7 mouse cellular contexts compared by ENCODE assay signal in the genomic region with DNA sequence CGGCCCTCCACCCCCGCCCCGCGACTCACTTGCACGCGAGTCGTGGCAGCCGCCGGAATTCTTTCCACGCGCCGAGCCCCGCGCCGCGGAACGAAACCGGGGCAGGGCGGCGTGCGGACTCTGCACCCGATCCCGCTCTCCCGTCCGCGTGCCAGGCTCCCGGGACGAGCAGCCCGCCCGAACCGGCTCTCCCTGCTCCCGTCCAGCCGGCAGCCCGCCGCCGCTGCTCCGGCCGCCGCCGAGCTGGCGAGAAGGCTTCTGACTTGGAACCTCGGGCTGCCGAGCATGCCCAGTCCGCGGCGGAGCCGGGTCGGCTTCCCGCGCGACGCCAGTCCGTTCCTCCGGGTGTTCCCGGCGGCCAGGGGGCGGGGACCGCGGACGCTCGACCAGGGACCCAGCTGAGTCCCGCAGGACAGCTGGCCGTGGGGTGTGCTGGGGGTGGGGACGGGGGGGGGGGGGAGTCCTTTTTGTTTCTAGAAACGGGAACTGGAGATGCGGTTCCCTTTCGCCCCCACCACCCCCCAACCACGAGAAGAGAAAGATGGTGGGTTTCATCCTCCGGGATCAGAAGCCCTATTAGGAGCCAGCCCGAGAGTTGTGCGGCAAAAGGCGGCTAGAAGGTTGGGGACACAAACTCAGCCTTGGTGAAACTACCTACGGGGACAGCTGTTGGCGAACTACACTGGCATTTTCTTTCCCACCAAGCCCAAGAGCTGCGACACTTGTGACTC. TPM values are rescaled to one million over a fixed set of nuclear protein-coding genes. Genes with fewer than 3 reads are reported as not detected.
A peak's percentile ranks its signal among the peaks of the same experiment; 100 is the strongest.
DNase-seq lines count a peak whose midpoint lies in the region; ATAC-seq and TF ChIP-seq lines count a peak whose summit lies in the region.

No protein-coding gene starts in this region.

- no peak for TF ChIP-seq CTCF in intestine, postnatal 0 days (IDR thresholded peaks at IDR 0.05; ENCODE audit: low read depth)

- peak; percentile 93 for DNase-seq in adrenal gland, adult 8-10 months
- DNase-seq in embryo, embryonic 11 days = peak; percentile 95
- peak; percentile 89 to 95 for DNase-seq in gastrocnemius, postnatal 4 days (ENCODE audit: low spot score in 2 of 2)
- peak; percentile 89 for DNase-seq in limb, embryonic 11.5 days (ENCODE audit: low spot score)
- peak; percentile 69 for DNase-seq in spleen, adult 12 weeks (ENCODE audit: low spot score)

- H3K9me3 ChIP-seq in intestine, postnatal 0 days (ENCODE audit: control insufficient read depth) = no peaks in the 10 kb centered on the region
- 0 out of 2 replicates have a peak, but pooled peaks cover 2% of the 10 kb centered on the region for H3K9me3 ChIP-seq in limb, embryonic 11.5 days (ENCODE audit: control insufficient read depth, low read length)
- H3K9me3 ChIP-seq in midbrain, embryonic 13.5 days = no peaks in the 10 kb centered on the region

- peak overlapping the region; percentile 97 for H3K4me2 ChIP-seq in intestine, postnatal 0 days (replicated peaks; ENCODE audit: low read depth)
- H3K4me2 ChIP-seq in limb, embryonic 11.5 days (ENCODE audit: low read depth, severe bottlenecking) = peak overlapping the region; percentile 98
- H3K4me2 ChIP-seq in midbrain, embryonic 13.5 days (replicated peaks) = peak overlapping the region; percentile 86

- H3K9ac ChIP-seq in intestine, postnatal 0 days (ENCODE audit: low read depth, low read length) = peak overlapping the region; percentile 70
- peak overlapping the region; percentile 85 for H3K9ac ChIP-seq in limb, embryonic 11.5 days (ENCODE audit: low read length)
- peak overlapping the region; percentile 90 for H3K9ac ChIP-seq in midbrain, embryonic 13.5 days (replicated peaks)

- ATAC-seq in intestine, postnatal 0 days = peak; percentile 83
- peak; percentile 85 for ATAC-seq in limb, embryonic 11.5 days (ENCODE audit: insufficient number of reproducible peaks, low FRiP score, low TSS enrichment, low read depth)
- peak; percentile 89 for ATAC-seq in midbrain, embryonic 13.5 days

- no peaks in the 10 kb centered on the region for H3K36me3 ChIP-seq in intestine, postnatal 0 days (ENCODE audit: control insufficient read depth, insufficient read depth)
- no peaks in the 10 kb centered on the region for H3K36me3 ChIP-seq in limb, embryonic 11.5 days (ENCODE audit: control insufficient read depth, insufficient read depth, low read length)
- no peaks in the 10 kb centered on the region for H3K36me3 ChIP-seq in midbrain, embryonic 13.5 days

- WGBS in intestine, postnatal 0 days = under 1% methylated on average over 72 of the region's 75 CpGs
- WGBS in limb, embryonic 11.5 days = under 1% methylated on average over 56 of the region's 75 CpGs
- WGBS in midbrain, embryonic 13.5 days = under 1% methylated on average over 65 of the region's 75 CpGs

- H3K27ac ChIP-seq in intestine, postnatal 0 days (ENCODE audit: low read depth, low read length) = peak overlapping the region; percentile 87
- H3K27ac ChIP-seq in limb, embryonic 11.5 days (replicated peaks; ENCODE audit: low read depth, low read length) = peak overlapping the region; percentile 83
- peak overlapping the region; percentile 97 for H3K27ac ChIP-seq in midbrain, embryonic 13.5 days

- peaks cover 8% of the 10 kb centered on the region for H3K4me1 ChIP-seq in intestine, postnatal 0 days (replicated peaks; ENCODE audit: control insufficient read depth, insufficient read depth, low read length)
- peaks cover 9% of the 10 kb centered on the region; the same call in 1 of the 2 replicates for H3K4me1 ChIP-seq in limb, embryonic 11.5 days (ENCODE audit: control insufficient read depth, insufficient read depth, low read length)
- peaks cover 24% of the 10 kb centered on the region for H3K4me1 ChIP-seq in midbrain, embryonic 13.5 days (replicated peaks)

- H3K4me3 ChIP-seq in intestine, postnatal 0 days (ENCODE audit: low read depth, low read length) = peak overlapping the region; percentile 76
- peak overlapping the region; percentile 73 for H3K4me3 ChIP-seq in limb, embryonic 11.5 days (ENCODE audit: low read depth, low read length)
- H3K4me3 ChIP-seq in midbrain, embryonic 13.5 days (replicated peaks) = peak overlapping the region; percentile 83

- H3K27me3 ChIP-seq in intestine, postnatal 0 days (replicated peaks; ENCODE audit: control insufficient read depth, insufficient read depth, low read length) = no peaks in the 10 kb centered on the region
- H3K27me3 ChIP-seq in limb, embryonic 11.5 days (ENCODE audit: control insufficient read depth, insufficient read depth, low read length) = 0 out of 2 replicates have a peak, but pooled peaks cover 3% of the 10 kb centered on the region
- H3K27me3 ChIP-seq in midbrain, embryonic 13.5 days = 0 out of 2 replicates have a peak, but pooled peaks cover 6% of the 10 kb centered on the region

RNA-seq across cellular contexts. Expression of a gene that starts 1.2 kb away (rescaled TPM):
- total RNA-seq in adrenal gland, adult 8-10 months (2022) = 100 to 1,000 TPM in 2 of 4 experiments, 10 to 100 TPM in 2; 96.1 to 103 (median 101) TPM
- 10 to 100 TPM; 62.4 to 73.1 TPM for total RNA-seq in gastrocnemius, postnatal 4 days (2021)
- polyA plus RNA-seq in intestine, postnatal 0 days (2015; fragmentation: Nextera tagmentation; extraction: Ambion mirVana) = 18.6 and 23.6 TPM in 2 replicates
- 13.5 and 14.9 TPM in 2 replicates for polyA plus RNA-seq in limb, embryonic 11.5 days (2014; fragmentation: Nextera tagmentation; extraction: Ambion mirVana)
- polyA plus RNA-seq in midbrain, embryonic 13.5 days (2015; fragmentation: Nextera tagmentation; extraction: Ambion mirVana) = 11.1 and 12.7 TPM in 2 replicates

Comparison
In these comparisons a context has a peak if more than half of its experiments do, and no peak if none do; other contexts are left out.
1. Peak in every context shown above with its lines: DNase-seq, ATAC-seq, H3K4me3 ChIP-seq and H3K27ac ChIP-seq.